Mouse (Mus musculus): ENCODE results near the gene Slc43a1.

DNA sequence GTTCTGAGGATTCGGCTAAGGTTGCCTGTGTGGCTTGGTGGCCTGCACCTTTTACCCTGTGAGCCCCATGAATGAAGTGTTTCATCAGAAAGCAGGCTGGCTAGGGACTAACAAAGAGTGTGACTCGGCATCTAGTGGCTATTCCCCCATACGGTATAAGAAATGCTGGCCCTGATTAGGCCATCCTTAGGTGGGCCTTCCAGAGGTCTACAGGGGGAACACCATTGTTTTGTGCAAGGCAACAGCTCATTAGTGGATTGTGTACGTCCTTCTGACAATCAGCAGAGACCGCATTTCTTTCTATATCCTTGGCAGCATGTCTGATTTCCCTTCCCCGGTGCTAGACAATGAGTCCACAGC, 28.1 kb upstream of the Slc43a1 start:
- TF ChIP-seq POLR2A (IDR thresholded peaks at IDR 0.05; ENCODE audit: borderline replicate concordance, control insufficient read depth, low read depth, low read length) (no peak), CTCF (IDR thresholded peaks at IDR 0.05; ENCODE audit: control insufficient read depth, insufficient read depth, low read length) (no peak)
